Mouse (Mus musculus) heart, embryonic 13.5 days (tissue): ENCODE measurements at regions not wholly inside any gene's neighbourhood (a gene's known extent, or its start where the extent isn't known, plus 50 kb on each side); places are given as distances from the start of the nearest gene placed in this dataset.

Experiments
- ATAC-seq: fragments of 200-750 bp; cut with Nextera tagmentation; 2 replicates; pipeline ENCODE4 v1.8.0; 2017; ENCODE audit warnings: moderate TSS enrichment; ENCODE audit not compliant: insufficient number of reproducible peaks, low FRiP score, low TSS enrichment; ENCODE audit errors: extremely low read depth
- H3K27ac ChIP-seq: fragments of 300-500 bp; sonication (generic); replicated peaks from 2 replicates; pipeline ENCODE4 v1.5.1; 2015; ENCODE audit warnings: moderate library complexity, mild to moderate bottlenecking, inconsistent platforms
- H3K27me3 ChIP-seq: fragments of 300-500 bp; sonication (generic); replicated peaks from 2 replicates; pipeline ENCODE4 v1.6.1; 2015; ENCODE audit warnings: mild to moderate bottlenecking, inconsistent platforms
- H3K36me3 ChIP-seq: fragments of 300-500 bp; sonication (generic); 2 replicates; pipeline ENCODE4 v1.6.1; 2015; ENCODE audit warnings: mild to moderate bottlenecking, inconsistent platforms
- H3K4me1 ChIP-seq: fragments of 300-500 bp; sonication (generic); 2 replicates; pipeline ENCODE4 v1.6.1; 2015; ENCODE audit warnings: inconsistent platforms
- H3K4me2 ChIP-seq: fragments of 300-500 bp; sonication (generic); 2 replicates; pipeline ENCODE4 v1.6.1; 2015; ENCODE audit warnings: inconsistent platforms, mild to moderate bottlenecking, moderate library complexity
- H3K4me3 ChIP-seq: fragments of 300-500 bp; sonication (generic); 2 replicates; pipeline ENCODE4 v1.5.1; 2015; ENCODE audit warnings: moderate library complexity, mild to moderate bottlenecking, inconsistent platforms
- H3K9ac ChIP-seq: fragments of 300-500 bp; sonication (generic); 2 replicates; pipeline ENCODE4 v1.6.1; 2015; ENCODE audit warnings: inconsistent platforms, mild to moderate bottlenecking, moderate library complexity
- H3K9me3 ChIP-seq: fragments of 300-500 bp; sonication (generic); 2 replicates; pipeline ENCODE4 v1.6.1; 2016; ENCODE audit warnings: inconsistent platforms
- WGBS: fragments of 180-500 bp; shearing (Covaris S2); methylation state at CpG from one replicate; pipeline ENCODE4 v1.1.7; 2015; ENCODE audit warnings: mixed read lengths; 5-methylcytosine and 5-hydroxymethylcytosine counted together

GRCm38 (mm10) chr5:35449556-35449955, 60.6 kb downstream of the Hmx1 start:
- Histone ChIP-seq H3K4me2 (no peak overlapping the region), H3K27ac (no peak overlapping the region), H3K9me3 (no peaks in the 10 kb centered on the region), H3K27me3 (peaks cover 78% of the 10 kb centered on the region), H3K4me3 (no peak overlapping the region), H3K9ac (no peak overlapping the region), H3K36me3 (no peaks in the 10 kb centered on the region), H3K4me1 (no peaks in the 10 kb centered on the region)
- WGBS: 65% methylated on average over 4 of the region's 4 CpGs
- no peak for ATAC-seq
